Mouse (Mus musculus) embryonic fibroblast, embryonic 13.5 days (primary cell): ENCODE measurements at regions not wholly inside any gene's neighbourhood (a gene's known extent, or its start where the extent isn't known, plus 50 kb on each side); places are given as distances from the start of the nearest gene placed in this dataset.

Experiments used
- H3K27ac ChIP-seq: 2 replicates; pipeline ENCODE4 v1.5.1; 2012; ENCODE audit warnings: low read length, control low read depth, inconsistent platforms; ENCODE audit not compliant: insufficient read depth
- H3K4me1 ChIP-seq: 2 replicates; pipeline ENCODE4 v1.6.1; 2011; ENCODE audit warnings: low read length; ENCODE audit not compliant: control insufficient read depth, insufficient read depth
- H3K4me3 ChIP-seq: 2 replicates; pipeline ENCODE4 v1.5.1; 2011; ENCODE audit warnings: mild to moderate bottlenecking, control low read depth, low read length; ENCODE audit not compliant: insufficient read depth
- CTCF ChIP-seq: IDR thresholded peaks from 2 replicates; pipeline ENCODE4 v1.5.1; 2011; ENCODE audit warnings: mild to moderate bottlenecking, control low read depth, low read length, moderate library complexity, borderline replicate concordance; ENCODE audit not compliant: insufficient read depth
- POLR2A ChIP-seq: IDR thresholded peaks from 2 replicates; pipeline ENCODE4 v1.6.1; 2011; ENCODE audit warnings: low read depth, mild to moderate bottlenecking, control low read depth, low read length, moderate library complexity

DNA sequence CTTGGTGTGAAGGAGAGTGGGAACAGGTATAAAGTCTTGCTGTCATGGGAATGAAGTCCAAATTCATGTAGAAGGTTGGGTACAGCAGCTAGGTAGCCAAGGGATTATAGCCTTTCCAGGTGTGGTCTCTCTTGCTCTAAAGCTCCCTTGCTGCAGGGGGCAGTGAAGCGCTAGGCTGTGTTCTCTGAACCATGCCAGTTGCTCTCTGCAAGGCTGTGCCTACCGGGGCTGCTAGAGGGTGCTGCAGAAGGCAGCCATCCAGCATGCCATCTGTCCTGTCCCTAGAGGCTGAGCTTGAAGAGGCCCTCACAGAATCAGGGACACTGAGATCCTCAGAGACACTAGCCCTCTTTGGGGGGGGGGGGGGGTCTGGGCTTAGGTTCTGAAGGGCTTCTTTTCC is 50.6 kb upstream of the Shank2 start:
- peak; percentile 25; the same call in 1 of the 2 replicates for TF ChIP-seq CTCF
- TF ChIP-seq POLR2A, result no peak
- Histone ChIP-seq H3K4me1 (no peaks in the 10 kb centered on the region), H3K4me3 (no peak overlapping the region), H3K27ac (no peak overlapping the region)
